6 mouse cellular contexts compared by ENCODE assay signal in genomic region chr13:33763295-33763916, GRCm38 (mm10).
"Had no signal": no experiment of that assay in that cellular context is flagged by ENCODE, and none has a peak within 500 bp of the region (broad histone marks: within the 10 kb centered on the region; RNA-seq: fewer than 3 reads in every experiment).

No protein-coding gene starts in this region.

- H3K36me3 ChIP-seq: liver, embryonic 13.5 days; midbrain, embryonic 12.5 days; midbrain, embryonic 15.5 days; neural tube, embryonic 13.5 days had no signal

- H3K9ac ChIP-seq: liver, embryonic 13.5 days; midbrain, embryonic 12.5 days; midbrain, embryonic 15.5 days; neural tube, embryonic 13.5 days had no signal

- H3K4me2 ChIP-seq: liver, embryonic 13.5 days; midbrain, embryonic 12.5 days; midbrain, embryonic 15.5 days; neural tube, embryonic 13.5 days had no signal

- H3K27ac ChIP-seq: layer of hippocampus, adult 2 months; liver, embryonic 13.5 days; midbrain, embryonic 12.5 days; midbrain, embryonic 15.5 days; neural tube, embryonic 13.5 days had no signal

- DNase-seq: thymus, adult 18-20 months had no signal

- H3K4me1 ChIP-seq: liver, embryonic 13.5 days; midbrain, embryonic 12.5 days; midbrain, embryonic 15.5 days; neural tube, embryonic 13.5 days had no signal

- ATAC-seq: midbrain, embryonic 15.5 days had no signal

- H3K27me3 ChIP-seq: liver, embryonic 13.5 days; midbrain, embryonic 12.5 days; midbrain, embryonic 15.5 days; neural tube, embryonic 13.5 days had no signal

- H3K9me3 ChIP-seq: liver, embryonic 13.5 days; midbrain, embryonic 12.5 days; midbrain, embryonic 15.5 days; neural tube, embryonic 13.5 days had no signal

- H3K4me3 ChIP-seq: liver, embryonic 13.5 days; midbrain, embryonic 12.5 days; midbrain, embryonic 15.5 days; neural tube, embryonic 13.5 days had no signal
